Mouse (Mus musculus): ENCODE measurements at regions not wholly inside any gene's neighbourhood (a gene's known extent, or its start where the extent isn't known, plus 50 kb on each side); places are given as distances from the start of the nearest gene placed in this dataset.

GRCm38 (mm10) chr5:50290879-50291410, 232.1 kb upstream of the Adgra3 start:
- no peak for TF ChIP-seq CTCF (IDR thresholded peaks at IDR 0.05; ENCODE audit: borderline replicate concordance, insufficient read depth, low read depth, low read length)
- TF ChIP-seq POLR2A (IDR thresholded peaks at IDR 0.05; ENCODE audit: borderline replicate concordance, insufficient read depth, low read length): no peak
